27 mouse cellular contexts compared by ENCODE assay signal in the genomic region with DNA sequence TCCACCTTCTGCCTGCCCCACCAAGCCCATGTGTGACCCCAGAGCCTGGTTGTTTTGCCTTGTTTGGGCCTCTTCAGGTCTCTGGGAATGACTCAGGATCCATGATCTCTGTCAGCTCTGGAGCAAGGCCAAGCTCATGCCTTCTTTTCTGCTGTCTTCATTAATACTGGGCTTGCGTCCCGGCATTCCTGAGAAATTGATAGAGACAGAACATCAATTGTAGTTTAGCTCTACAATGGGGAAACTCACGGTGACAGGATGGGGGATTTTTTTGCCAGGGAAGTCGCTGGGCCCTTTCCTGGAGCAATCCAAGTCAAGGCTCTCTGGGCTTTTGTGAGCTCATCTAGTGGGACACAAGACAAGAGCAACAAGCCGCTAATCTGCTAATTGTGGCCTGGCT.
DNase-seq lines count a peak whose midpoint lies in the region; ATAC-seq and TF ChIP-seq lines count a peak whose summit lies in the region.
"Had no signal": no experiment of that assay in that cellular context is flagged by ENCODE, and none has a peak within 500 bp of the region (broad histone marks: within the 10 kb centered on the region; RNA-seq: fewer than 3 reads in every experiment).

No protein-coding gene starts in this region.

- no peak overlapping the region for H3K4me2 ChIP-seq in heart, embryonic 12.5 days
- H3K4me2 ChIP-seq in lung, postnatal 0 days (replicated peaks; ENCODE audit: low read depth, low read length) = no peak overlapping the region
- H3K4me2 ChIP-seq: embryonic facial prominence, embryonic 12.5 days; hindbrain, embryonic 15.5 days; kidney, embryonic 15.5 days; limb, embryonic 13.5 days; liver, embryonic 12.5 days; midbrain, embryonic 15.5 days had no signal

- H3K27me3 ChIP-seq in heart, embryonic 12.5 days (replicated peaks) = no peaks in the 10 kb centered on the region
- H3K27me3 ChIP-seq in lung, postnatal 0 days (replicated peaks; ENCODE audit: insufficient read depth, low read length) = no peaks in the 10 kb centered on the region
- H3K27me3 ChIP-seq: embryonic facial prominence, embryonic 12.5 days; hindbrain, embryonic 15.5 days; liver, embryonic 12.5 days; midbrain, embryonic 15.5 days had no signal

- no peaks in the 10 kb centered on the region for H3K9me3 ChIP-seq in heart, embryonic 12.5 days (replicated peaks)
- H3K9me3 ChIP-seq in lung, postnatal 0 days (ENCODE audit: low read length) = no peaks in the 10 kb centered on the region
- H3K9me3 ChIP-seq: embryonic facial prominence, embryonic 12.5 days; G1E; heart, embryonic 10.5 days; hindbrain, embryonic 15.5 days; kidney, embryonic 15.5 days; liver, embryonic 12.5 days; midbrain, embryonic 15.5 days had no signal

- intact Hi-C loops in heart, postnatal 25 days (cut with DNase I) = no loop called here

- ATAC-seq in cerebellum, adult (ENCODE audit: insufficient number of reproducible peaks, low FRiP score, low TSS enrichment) = no peak
- ATAC-seq in heart, embryonic 12.5 days (ENCODE audit: insufficient number of reproducible peaks, low FRiP score) = no peak
- no peak for ATAC-seq in lung, postnatal 0 days
- ATAC-seq: forebrain, embryonic 16.5 days; liver, embryonic 12.5 days; liver, postnatal 0 days; midbrain, embryonic 15.5 days had no signal

- no peak overlapping the region for H3K4me3 ChIP-seq in heart, embryonic 12.5 days
- H3K4me3 ChIP-seq in lung, postnatal 0 days (ENCODE audit: low read depth, low read length) = no peak overlapping the region
- H3K4me3 ChIP-seq: embryonic facial prominence, embryonic 12.5 days; heart, embryonic 10.5 days; hindbrain, embryonic 15.5 days; kidney, embryonic 15.5 days; limb, embryonic 13.5 days; liver, embryonic 12.5 days; midbrain, embryonic 15.5 days had no signal

- H3K4me1 ChIP-seq in heart, embryonic 12.5 days (replicated peaks) = no peaks in the 10 kb centered on the region
- no peaks in the 10 kb centered on the region for H3K4me1 ChIP-seq in lung, postnatal 0 days (ENCODE audit: insufficient read depth, low read depth, low read length)
- H3K4me1 ChIP-seq: embryonic facial prominence, embryonic 12.5 days; heart, embryonic 10.5 days; hindbrain, embryonic 15.5 days; kidney, embryonic 15.5 days; limb, embryonic 13.5 days; liver, embryonic 12.5 days; midbrain, embryonic 15.5 days had no signal

- TF ChIP-seq CTCF in lung, postnatal 0 days (IDR thresholded peaks at IDR 0.05) = no peak

- H3K27ac ChIP-seq in heart, embryonic 12.5 days (ENCODE audit: poor library complexity, severe bottlenecking) = no peak overlapping the region
- H3K27ac ChIP-seq in lung, postnatal 0 days (ENCODE audit: low read length) = no peak overlapping the region
- H3K27ac ChIP-seq: embryonic facial prominence, embryonic 12.5 days; heart, embryonic 10.5 days; hindbrain, embryonic 15.5 days; kidney, embryonic 15.5 days; limb, embryonic 13.5 days; liver, embryonic 12.5 days; midbrain, embryonic 15.5 days had no signal

- DNase-seq in cerebellum, postnatal 10 days = peak; percentile 57 to 59
- DNase-seq in heart, postnatal 25 days (ENCODE audit: low spot score) = peak; percentile 12
- peak; percentile 16 for DNase-seq in lung, postnatal 14 days
- DNase-seq in lung, postnatal 0 days (ENCODE audit: low spot score) = no peak
- DNase-seq in skeletal muscle tissue, adult 2 months (ENCODE audit: low read depth, low spot score) = peak; percentile 17
- no peak for DNase-seq in retina, embryonic 14.5 days (ENCODE audit: low spot score)
- DNase-seq: adrenal gland, postnatal 25 days; cerebellum, adult 18-20 months; cerebellum, postnatal 36 days; gastrocnemius, postnatal 14 days; kidney, adult 18-20 months; kidney, postnatal 25 days; liver, postnatal 0 days; right cerebral cortex, adult 18-20 months; thymus, adult 2 months; thymus, postnatal 36 days had no signal

- WGBS in heart, embryonic 12.5 days = 70% methylated on average over 5 of the region's 5 CpGs
- WGBS in lung, postnatal 0 days = 65% methylated on average over 5 of the region's 5 CpGs

- H3K9ac ChIP-seq in heart, embryonic 12.5 days = no peak overlapping the region
- H3K9ac ChIP-seq in lung, postnatal 0 days (replicated peaks; ENCODE audit: low read depth) = no peak overlapping the region
- H3K9ac ChIP-seq: embryonic facial prominence, embryonic 12.5 days; hindbrain, embryonic 15.5 days; kidney, embryonic 15.5 days; limb, embryonic 13.5 days; liver, embryonic 12.5 days; liver, postnatal 0 days; midbrain, embryonic 15.5 days had no signal

- H3K36me3 ChIP-seq in heart, embryonic 12.5 days = no peaks in the 10 kb centered on the region
- no peaks in the 10 kb centered on the region for H3K36me3 ChIP-seq in lung, postnatal 0 days (ENCODE audit: insufficient read depth, low read length)
- H3K36me3 ChIP-seq: embryonic facial prominence, embryonic 12.5 days; G1E; heart, embryonic 10.5 days; hindbrain, embryonic 15.5 days; kidney, embryonic 15.5 days; limb, embryonic 13.5 days; liver, embryonic 12.5 days; midbrain, embryonic 15.5 days had no signal

- TF ChIP-seq EP300 in lung, postnatal 0 days (IDR thresholded peaks at IDR 0.05) = no peak

Comparison
In these comparisons a context has a peak if more than half of its experiments do, and no peak if none do; other contexts are left out.
1. DNase-seq: peak in cerebellum, postnatal 10 days (2 of 2), heart, postnatal 25 days (single experiment), lung, postnatal 14 days (single experiment) and skeletal muscle tissue, adult 2 months (single experiment); none in lung, postnatal 0 days (single experiment) and retina, embryonic 14.5 days (single experiment).